10 mouse cellular contexts compared by ENCODE assay signal in genomic region chr17:28294449-28295333, GRCm38 (mm10). TPM values are rescaled to one million over a fixed set of nuclear protein-coding genes. Genes with fewer than 3 reads are reported as not detected.
DNase-seq lines count a peak whose midpoint lies in the region; ATAC-seq and TF ChIP-seq lines count a peak whose summit lies in the region.
"Had no signal": no experiment of that assay in that cellular context is flagged by ENCODE, and none has a peak within 500 bp of the region (broad histone marks: within the 10 kb centered on the region; RNA-seq: fewer than 3 reads in every experiment).

No protein-coding gene starts in this region.

- no peak overlapping the region for H3K4me3 ChIP-seq in forebrain, embryonic 14.5 days (ENCODE audit: low read depth, low read length)

- 0 out of 2 replicates have a peak, but pooled peaks cover 5% of the 10 kb centered on the region for H3K36me3 ChIP-seq in forebrain, embryonic 14.5 days (ENCODE audit: control insufficient read depth, insufficient read depth, low read length)

- no peaks in the 10 kb centered on the region for H3K9me3 ChIP-seq in forebrain, embryonic 14.5 days (replicated peaks; ENCODE audit: control insufficient read depth, low read length)

- H3K27ac ChIP-seq in forebrain, embryonic 14.5 days (ENCODE audit: low read depth, low read length), result 0 out of 2 replicates have a peak overlapping the region, but pooled peaks have one; percentile 56

- DNase-seq in left cerebral cortex, postnatal 14 days (ENCODE audit: low spot score in 2 of 2), result peak; percentile 39 to 49
- DNase-seq in left cerebral cortex, postnatal 4 days, result no peak
- DNase-seq in brain, embryonic 14.5 days (ENCODE audit: low read depth), result peak; percentile 46
- DNase-seq in forebrain, embryonic 14.5 days (ENCODE audit: low spot score), result no peak
- no peak for DNase-seq in urinary bladder, postnatal 36 days (ENCODE audit: low spot score in 2 of 2)
- DNase-seq in kidney, postnatal 25 days, result no peak
- no peak for DNase-seq in layer of hippocampus, adult 9-10 months (ENCODE audit: low spot score)
- DNase-seq: cerebellum, adult 9-11 months had no signal

- TF ChIP-seq CTCF in brain, embryonic 14.5 days (IDR thresholded peaks at IDR 0.05; ENCODE audit: borderline replicate concordance, extremely low read depth, insufficient read depth, insufficient read length), result no peak

- no peak overlapping the region for H3K4me2 ChIP-seq in forebrain, embryonic 14.5 days (ENCODE audit: low read length)

- 73% methylated on average over 17 of the region's 17 CpGs for WGBS in forebrain, embryonic 14.5 days

- TF ChIP-seq POLR2A in brain, embryonic 14.5 days (IDR thresholded peaks at IDR 0.05; ENCODE audit: borderline replicate concordance, extremely low read depth, insufficient read depth, insufficient read length, poor library complexity, severe bottlenecking), result no peak

- no peaks in the 10 kb centered on the region for H3K27me3 ChIP-seq in forebrain, embryonic 14.5 days (replicated peaks; ENCODE audit: control insufficient read depth, insufficient read depth, low read length)
- H3K27me3 ChIP-seq: Patski had no signal

- H3K4me1 ChIP-seq in forebrain, embryonic 14.5 days (ENCODE audit: control insufficient read depth, insufficient read depth, low read length), result no peaks in the 10 kb centered on the region

- intact Hi-C loops in left cerebral cortex, postnatal 14 days (cut with DNase I), result no loop called here
- intact Hi-C loops in left cerebral cortex, postnatal 4 days (cut with DNase I), result no loop called here

- peak; percentile 46; the same call in 1 of the 2 replicates for ATAC-seq in forebrain, embryonic 14.5 days
- peak; percentile 74 for ATAC-seq in megakaryocyte progenitor cell, adult 5-6 weeks (replicated peaks; ENCODE audit: poor library complexity)
- ATAC-seq: Patski had no signal

- no peak overlapping the region for H3K9ac ChIP-seq in forebrain, embryonic 14.5 days (ENCODE audit: low read length)

RNA-seq across cellular contexts. Expression of gene Fance, which starts 18.6 kb away (rescaled TPM):
- total RNA-seq in left cerebral cortex, postnatal 14 days (2021), result 10 to 100 TPM; 28.3 to 29.6 TPM
- total RNA-seq in left cerebral cortex, postnatal 4 days (2021), result 10 to 100 TPM; 28.9 to 29.0 TPM
- polyA plus RNA-seq in brain, embryonic 14.5 days (2012; rRNA removed), result 14.2 and 19.6 TPM in 2 replicates
- 21.7 and 24.5 TPM in 2 replicates for polyA plus RNA-seq in forebrain, embryonic 14.5 days (2014; fragmentation: Nextera tagmentation; extraction: Ambion mirVana)
- total RNA-seq in megakaryocyte progenitor cell, adult 5-6 weeks (2015), result 28.7 and 34.8 TPM in 2 replicates
- 11.0 and 14.8 TPM in 2 replicates for total RNA-seq in megakaryocyte progenitor cell, adult 5-6 weeks (2017)

RNA-seq across cellular contexts. Expression of gene Rpl10a, which starts 33.6 kb away (rescaled TPM):
- 100 to 1,000 TPM; 365 to 369 TPM for total RNA-seq in left cerebral cortex, postnatal 14 days (2021)
- 100 to 1,000 TPM; 646 to 664 TPM for total RNA-seq in left cerebral cortex, postnatal 4 days (2021)
- polyA plus RNA-seq in brain, embryonic 14.5 days (2012; rRNA removed), result 1,651 and 1,905 TPM in 2 replicates
- 360 and 532 TPM in 2 replicates for polyA plus RNA-seq in forebrain, embryonic 14.5 days (2014; fragmentation: Nextera tagmentation; extraction: Ambion mirVana)
- 3,042 and 3,166 TPM in 2 replicates for total RNA-seq in megakaryocyte progenitor cell, adult 5-6 weeks (2015)
- 795 and 921 TPM in 2 replicates for total RNA-seq in megakaryocyte progenitor cell, adult 5-6 weeks (2017)

RNA-seq across cellular contexts. Expression of gene Tead3, which starts 55.9 kb away (rescaled TPM):
- total RNA-seq in left cerebral cortex, postnatal 14 days (2021), result 1 to 10 TPM; 2.4 to 3.3 TPM
- 1 to 10 TPM; 5.8 to 6.3 TPM for total RNA-seq in left cerebral cortex, postnatal 4 days (2021)
- polyA plus RNA-seq in brain, embryonic 14.5 days (2012; rRNA removed), result 15.6 and 16.4 TPM in 2 replicates
- 1.8 and 2.4 TPM in 2 replicates for polyA plus RNA-seq in forebrain, embryonic 14.5 days (2014; fragmentation: Nextera tagmentation; extraction: Ambion mirVana)
- total RNA-seq in megakaryocyte progenitor cell, adult 5-6 weeks (2015), result 0.15 and 1.9 TPM in 2 replicates
- 0.04 TPM in 1 of 2 replicates, not detected in the other for total RNA-seq in megakaryocyte progenitor cell, adult 5-6 weeks (2017)

Comparison
In these comparisons a context has a peak if more than half of its experiments do, and no peak if none do; other contexts are left out.
1. DNase-seq: peak in left cerebral cortex, postnatal 14 days (2 of 2) and brain, embryonic 14.5 days (single experiment); none in left cerebral cortex, postnatal 4 days (single experiment), forebrain, embryonic 14.5 days (single experiment), urinary bladder, postnatal 36 days (0 of 2), kidney, postnatal 25 days (0 of 2) and layer of hippocampus, adult 9-10 months (single experiment).